Mouse (Mus musculus) thymus, adult 2 months (tissue): ENCODE results near the gene Trmt61a. TPM values are rescaled to one million over a fixed set of nuclear protein-coding genes. Genes with fewer than 3 reads are reported as not detected.

Source experiments
- DNase-seq: peaks from one replicate; pipeline ENCODE4 v3.0.0; 2021
- H3K27ac ChIP-seq: fragments of 200-500 bp; 2 replicates; pipeline ENCODE4 v1.5.1; 2012; ENCODE audit warnings: low read length, control low read depth; ENCODE audit not compliant: control insufficient read depth, insufficient read depth
- H3K27me3 ChIP-seq: fragments of 200-500 bp; 2 replicates; pipeline ENCODE4 v1.6.1; 2012; ENCODE audit warnings: mild to moderate bottlenecking, low read length, moderate library complexity, mixed read lengths; ENCODE audit not compliant: control insufficient read depth, insufficient read depth
- H3K36me3 ChIP-seq: fragments of 200-500 bp; 2 replicates; pipeline ENCODE4 v1.6.1; 2012; ENCODE audit warnings: mild to moderate bottlenecking, low read length, moderate library complexity; ENCODE audit not compliant: control insufficient read depth, insufficient read depth
- H3K4me1 ChIP-seq: fragments of 200-500 bp; replicated peaks from 2 replicates; pipeline ENCODE4 v1.6.1; 2012; ENCODE audit warnings: low read length; ENCODE audit not compliant: control insufficient read depth, insufficient read depth
- H3K4me3 ChIP-seq: fragments of 200-500 bp; 2 replicates; pipeline ENCODE4 v1.5.1; 2012; ENCODE audit warnings: mild to moderate bottlenecking, low read length, control low read depth, moderate library complexity; ENCODE audit not compliant: control insufficient read depth, insufficient read depth
- CTCF ChIP-seq: fragments of 200-500 bp; IDR thresholded peaks from 2 replicates; pipeline ENCODE4 v1.5.1; 2012; ENCODE audit warnings: mild to moderate bottlenecking, control low read depth, low read length, moderate library complexity, borderline replicate concordance; ENCODE audit not compliant: control insufficient read depth, poor library complexity, insufficient read depth; ENCODE audit errors: extremely low read depth
- POLR2A ChIP-seq: fragments of 200-500 bp; IDR thresholded peaks from 2 replicates; pipeline ENCODE4 v1.6.1; 2012; ENCODE audit warnings: mild to moderate bottlenecking, low read length, control low read depth, moderate library complexity; ENCODE audit not compliant: control insufficient read depth, poor library complexity, insufficient read depth; ENCODE audit errors: extremely low read depth
- WGBS: fragments of 180-500 bp; shearing (Covaris S2); methylation state at CpG from one replicate; pipeline ENCODE4 v1.1.7; 2018; 5-methylcytosine and 5-hydroxymethylcytosine counted together
- polyA plus RNA-seq: library from polyadenylated mRNA; depleted of rRNA; stranded (reverse); fragments of >200 nt; gene quantifications from 2 replicates; pipeline ENCODE4 v1.2.3, GENCODE M21; 2012

Trmt61a gene
- polyA plus RNA-seq, 1 experiment = 40.4 TPM

GRCm38 (mm10) chr12:111671431-111671902 is 6.4 kb upstream of the Trmt61a start:
- peak; percentile 63 for DNase-seq
- H3K36me3 ChIP-seq = no peaks in the 10 kb centered on the region
- H3K27ac ChIP-seq = no peak overlapping the region
- H3K4me1 ChIP-seq = peaks cover 27% of the 10 kb centered on the region
- TF ChIP-seq POLR2A (no peak), CTCF (no peak)
- peak overlapping the region; percentile 51 for H3K4me3 ChIP-seq
- H3K27me3 ChIP-seq = peaks cover 20% of the 10 kb centered on the region; the same call in 1 of the 2 replicates
- 2% methylated on average over 34 of the region's 34 CpGs for WGBS

GRCm38 (mm10) chr12:111672176-111672575 is 5.7 kb upstream of the Trmt61a start, which contains the start of gene Ckb:
Ckb (minus strand) TSS chr12:111672338.
- TF ChIP-seq POLR2A (no peak), CTCF (no peak)
- no peaks in the 10 kb centered on the region for H3K36me3 ChIP-seq
- 3% methylated on average over 31 of the region's 31 CpGs for WGBS
- no peak within 1 kb of the TSS for H3K27ac ChIP-seq
- peak within 1 kb of the TSS; percentile 51 for H3K4me3 ChIP-seq
- no peak for DNase-seq
- H3K27me3 ChIP-seq = peaks cover 20% of the 10 kb centered on the region; the same call in 1 of the 2 replicates
- H3K4me1 ChIP-seq = peaks cover 29% of the 10 kb centered on the region

- Histone ChIP-seq H3K4me3 (peak overlapping the region; percentile 51), H3K36me3 (no peaks in the 10 kb centered on the region), H3K4me1 (peaks cover 33% of the 10 kb centered on the region), H3K27me3 (peaks cover 20% of the 10 kb centered on the region; the same call in 1 of the 2 replicates), H3K27ac (no peak overlapping the region)
- DNase-seq = no peak
- WGBS = 15% methylated on average over 12 of the region's 12 CpGs
- TF ChIP-seq CTCF (no peak), POLR2A (no peak)
Measured at GRCm38 (mm10) chr12:111672581-111672980, 5.3 kb upstream of the Trmt61a start.

DNA sequence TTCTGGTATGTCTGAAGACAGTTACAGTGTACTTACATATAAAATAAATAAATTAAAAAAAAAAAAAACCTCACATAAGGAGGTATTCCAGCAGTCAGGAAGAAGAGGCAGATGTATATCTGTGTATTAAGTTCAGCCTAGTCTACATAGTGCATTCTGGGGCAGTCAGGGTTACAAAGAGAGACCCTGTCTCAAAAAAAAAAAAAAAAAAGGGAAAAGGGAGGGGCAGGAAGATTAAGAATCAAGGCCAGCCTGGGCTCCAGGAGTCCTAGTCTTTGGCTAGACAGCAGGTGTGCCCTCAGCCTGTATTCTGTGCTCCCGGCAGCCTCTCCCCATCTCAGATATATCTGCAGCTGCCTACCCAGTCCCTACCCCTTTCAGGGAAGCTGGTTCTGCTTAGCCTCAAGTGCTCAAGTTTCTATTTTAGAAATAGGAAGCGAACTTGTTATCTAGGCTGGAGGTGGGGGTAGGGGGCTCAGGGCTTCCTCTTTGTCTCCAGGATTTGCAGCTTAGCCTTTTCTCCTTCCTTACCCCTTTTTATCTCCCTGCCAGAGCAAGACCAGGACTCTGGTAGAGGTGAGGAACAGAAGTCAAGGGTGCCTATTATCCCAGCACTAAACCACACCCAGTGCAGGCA is 2.9 kb upstream of the Trmt61a start:
- 15% methylated on average over 2 of the region's 2 CpGs for WGBS
- no peak for DNase-seq
- TF ChIP-seq POLR2A = no peak
- TF ChIP-seq CTCF = no peak
- H3K4me1 ChIP-seq = peaks cover 37% of the 10 kb centered on the region
- H3K4me3 ChIP-seq = no peak overlapping the region
- H3K27me3 ChIP-seq = peaks cover 20% of the 10 kb centered on the region; the same call in 1 of the 2 replicates
- no peak overlapping the region for H3K27ac ChIP-seq
- no peaks in the 10 kb centered on the region for H3K36me3 ChIP-seq

GRCm38 (mm10) chr12:111675797-111676580 is 1.9 kb upstream of the Trmt61a start:
- no peaks in the 10 kb centered on the region for H3K36me3 ChIP-seq
- no peak for DNase-seq
- TF ChIP-seq CTCF (no peak), POLR2A (no peak)
- no peak overlapping the region for H3K4me3 ChIP-seq
- peaks cover 15% of the 10 kb centered on the region; the same call in 1 of the 2 replicates for H3K27me3 ChIP-seq
- H3K4me1 ChIP-seq = peaks cover 34% of the 10 kb centered on the region
- 67% methylated on average over 6 of the region's 6 CpGs for WGBS
- H3K27ac ChIP-seq = no peak overlapping the region

DNA sequence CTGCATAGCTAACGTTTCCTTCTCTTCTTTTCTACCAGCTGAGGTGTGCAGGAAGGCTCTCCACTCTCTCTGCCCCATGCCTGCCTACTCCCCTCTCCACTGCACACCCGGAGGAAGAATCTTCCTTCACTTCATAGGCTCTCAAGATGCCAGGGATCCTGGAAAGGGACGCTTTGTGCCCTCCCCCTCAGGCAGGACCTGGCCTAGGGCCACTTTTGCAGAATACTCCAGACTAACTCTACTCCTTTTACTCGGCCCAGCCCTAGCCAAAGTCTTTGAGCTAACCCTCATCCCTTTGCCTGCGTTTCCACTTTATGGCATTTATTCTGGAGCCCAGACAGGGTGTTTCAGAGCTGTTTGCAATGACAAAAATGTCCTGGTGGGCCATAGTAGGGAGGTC is 484 bp upstream of the Trmt61a start:
- no peak for DNase-seq
- peaks cover 8% of the 10 kb centered on the region; the same call in 1 of the 2 replicates for H3K27me3 ChIP-seq
- peak overlapping the region; percentile 66 for H3K4me3 ChIP-seq
- peak overlapping the region; percentile 13 for H3K27ac ChIP-seq
- WGBS = 40% methylated on average over 5 of the region's 5 CpGs
- H3K4me1 ChIP-seq = peaks cover 20% of the 10 kb centered on the region
- TF ChIP-seq CTCF = no peak
- no peak for TF ChIP-seq POLR2A
- H3K36me3 ChIP-seq = no peaks in the 10 kb centered on the region

- H3K36me3 ChIP-seq = no peaks in the 10 kb centered on the region
- TF ChIP-seq CTCF (no peak), POLR2A (no peak)
- H3K27ac ChIP-seq = no peak overlapping the region
- no peak for DNase-seq
- no peaks in the 10 kb centered on the region; the same call in 1 of the 2 replicates for H3K27me3 ChIP-seq
- peak overlapping the region; percentile 66 for H3K4me3 ChIP-seq
- 7% methylated on average over 13 of the region's 13 CpGs for WGBS
- peaks cover 18% of the 10 kb centered on the region for H3K4me1 ChIP-seq
Measured at GRCm38 (mm10) chr12:111678670-111678933, 697 bp downstream of the Trmt61a start.
